Mouse (Mus musculus): ENCODE measurements around the gene Ifna12. TPM values are rescaled to one million over a fixed set of nuclear protein-coding genes. Genes with fewer than 3 reads are reported as not detected.
A peak's percentile ranks its signal among the peaks of the same experiment; 100 is the strongest.
"Not testable (repeated sequence)": the region's sequence is repeated elsewhere in the genome, so short reads cannot be mapped to it uniquely, and the experiment has no call there.

The Ifna12 gene
- total RNA-seq (2015), result not detected in 2 replicates
- not detected in 2 replicates for total RNA-seq (2017)

DNA sequence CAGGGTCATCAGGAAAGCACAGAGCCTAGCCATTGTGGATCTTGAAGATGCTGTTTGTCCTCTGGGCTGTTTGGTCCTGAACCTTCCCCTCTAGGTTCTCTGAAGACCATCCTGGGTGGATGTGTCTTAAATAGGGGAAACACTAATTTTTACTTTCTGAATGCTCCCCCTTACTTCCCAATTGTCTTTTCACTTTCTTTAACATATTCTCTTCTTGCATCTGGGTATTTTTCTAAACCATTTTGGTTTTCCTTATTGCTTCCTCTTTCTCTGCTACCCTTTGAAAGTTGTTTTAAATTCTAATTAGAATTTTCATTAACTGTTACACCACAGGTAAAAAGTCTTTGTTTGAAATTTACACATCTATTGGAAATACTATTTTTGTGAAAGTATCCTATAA lies at the start of gene Ifna12:
TSS of gene Ifna12 (minus strand) at position 101 of the 400 bp plus-strand sequence.
- no peak for ATAC-seq (ENCODE audit: poor library complexity, severe bottlenecking)

GRCm38 (mm10) chr4:88644359-88644758 lies 41.2 kb upstream of the Ifna12 start, which contains the start of gene Ifna13:
TSS of gene Ifna13 (minus strand) at chr4:88644459.
- ATAC-seq (ENCODE audit: poor library complexity, severe bottlenecking), result no peak

GRCm38 (mm10) chr4:88642526-88642925 lies 39.4 kb upstream of the Ifna12 start:
- ATAC-seq (ENCODE audit: poor library complexity, severe bottlenecking), result no peak

GRCm38 (mm10) chr4:88641077-88641831 lies 38.1 kb upstream of the Ifna12 start:
- ATAC-seq (ENCODE audit: poor library complexity, severe bottlenecking), result peak; percentile 97

GRCm38 (mm10) chr4:88640704-88641076 lies 37.5 kb upstream of the Ifna12 start:
- peak; percentile 19 for ATAC-seq (ENCODE audit: poor library complexity, severe bottlenecking)

GRCm38 (mm10) chr4:88634311-88634710 lies 31.1 kb upstream of the Ifna12 start, which contains the start of gene C87499:
TSS of gene C87499 (minus strand) at chr4:88634411.
- ATAC-seq (ENCODE audit: poor library complexity, severe bottlenecking), result no peak

DNA sequence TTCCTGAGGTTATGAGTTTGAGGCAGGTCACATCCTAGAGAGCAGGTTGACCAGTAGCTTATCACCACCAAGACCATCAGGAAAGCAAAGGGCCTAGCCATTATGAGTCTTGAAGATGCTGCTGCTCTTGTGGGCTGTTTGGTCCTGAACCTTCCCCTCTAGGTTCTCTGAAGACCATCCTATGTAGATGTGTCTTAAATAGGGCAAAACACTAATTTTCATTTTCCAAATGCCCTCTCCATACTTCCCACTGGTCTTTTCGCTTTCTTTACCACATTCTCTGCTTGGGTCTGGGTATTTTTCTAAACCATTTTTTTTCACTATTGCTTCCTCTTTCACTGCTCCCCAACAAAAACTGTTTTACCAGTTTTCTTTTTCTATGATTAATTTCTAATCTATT lies 10.9 kb downstream of the Ifna12 start, which contains the start of gene Ifna9:
TSS of gene Ifna9 (minus strand) at position 101 of the 400 bp plus-strand sequence.
- no peak for ATAC-seq (ENCODE audit: poor library complexity, severe bottlenecking)

DNA sequence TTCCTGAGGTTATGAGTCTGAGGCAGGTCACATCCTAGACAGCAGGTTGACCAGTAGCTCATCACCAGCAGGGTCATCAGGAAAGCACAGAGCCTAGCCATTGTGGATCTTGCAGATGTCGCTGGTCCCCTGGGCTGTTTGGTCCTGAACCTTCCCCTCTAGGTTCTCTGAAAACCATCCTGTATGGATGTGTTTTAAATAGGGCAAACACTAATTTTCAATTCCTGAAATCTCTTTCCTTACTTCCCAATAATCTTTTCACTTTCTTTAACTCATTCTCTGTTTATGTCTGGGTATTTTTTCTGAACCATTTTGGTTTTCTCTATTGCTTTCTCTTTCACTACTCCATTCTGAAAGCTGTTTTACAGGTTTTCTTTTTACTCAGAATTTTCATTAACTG lies 31.5 kb downstream of the Ifna12 start, which contains the start of gene Ifna14:
TSS of gene Ifna14 (minus strand) at position 101 of the 400 bp plus-strand sequence.
- ATAC-seq (ENCODE audit: poor library complexity, severe bottlenecking), result no peak

DNA sequence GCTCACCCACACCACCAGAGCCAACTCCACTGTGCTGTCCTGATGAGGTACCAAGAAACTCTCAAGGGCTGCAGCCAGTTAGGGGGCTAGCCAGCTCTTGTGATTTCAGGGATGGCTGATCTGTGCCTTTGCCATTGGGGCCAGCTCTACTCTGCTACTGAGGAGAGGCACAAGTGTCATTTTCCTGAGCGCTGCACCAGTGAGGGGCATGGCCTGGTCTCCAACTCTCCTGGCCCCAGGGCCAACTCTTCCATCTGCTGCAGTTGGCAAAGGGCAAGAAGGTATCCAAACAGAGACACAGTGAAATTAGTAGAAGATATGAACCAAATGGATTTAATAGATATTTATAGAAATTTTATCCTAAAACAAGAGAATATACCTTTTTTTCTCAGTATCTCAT lies 41.4 kb downstream of the Ifna12 start:
- no peak for ATAC-seq (ENCODE audit: poor library complexity, severe bottlenecking)

- ATAC-seq (ENCODE audit: poor library complexity, severe bottlenecking), result not testable (repeated sequence)
These were observed 45.0 kb downstream of the Ifna12 start, which contains the start of gene Ifna15 for GRCm38 (mm10) chr4:88558145-88558544. TSS of gene Ifna15 (minus strand) at chr4:88558245.

Other genes with a start within 250 kb of the Ifna12 start
Only the 30 nearest of the 32 such genes appear.
- 112 and 118 TPM in 2 replicates for gene Hacd4, start 164.4 kb downstream of the Ifna12 start, total RNA-seq (2015)
- 70.7 and 72.7 TPM in 2 replicates for gene Hacd4, start 164.4 kb downstream of the Ifna12 start, total RNA-seq (2017)
- not detected in 2 replicates for gene Ifnb1, start 80.6 kb downstream of the Ifna12 start, total RNA-seq (2015)
- not detected in 2 replicates for gene Ifnb1, start 80.6 kb downstream of the Ifna12 start, total RNA-seq (2017)
- not detected in 2 replicates for gene Ifna15, start 45.1 kb downstream of the Ifna12 start, total RNA-seq (2015)
- not detected in 2 replicates for gene Ifna15, start 45.1 kb downstream of the Ifna12 start, total RNA-seq (2017)
- gene Ifna14, start 31.6 kb downstream of the Ifna12 start, total RNA-seq (2015), result not detected in 2 replicates
- not detected in 2 replicates for gene Ifna14, start 31.6 kb downstream of the Ifna12 start, total RNA-seq (2017)
- gene Ifna9, start 11.0 kb downstream of the Ifna12 start, total RNA-seq (2015), result not detected in 2 replicates
- gene Ifna9, start 11.0 kb downstream of the Ifna12 start, total RNA-seq (2017), result not detected in 2 replicates
- not detected in 2 replicates for gene C87499, start 31.0 kb upstream of the Ifna12 start, total RNA-seq (2015)
- not detected in 2 replicates for gene C87499, start 31.0 kb upstream of the Ifna12 start, total RNA-seq (2017)
- gene Ifna13, start 41.1 kb upstream of the Ifna12 start, total RNA-seq (2015), result not detected in 2 replicates
- gene Ifna13, start 41.1 kb upstream of the Ifna12 start, total RNA-seq (2017), result not detected in 2 replicates
- not detected in 2 replicates for gene Ifna16, start 73.5 kb upstream of the Ifna12 start, total RNA-seq (2015)
- gene Ifna16, start 73.5 kb upstream of the Ifna12 start, total RNA-seq (2017), result not detected in 2 replicates
- gene Ifna2, start 80.5 kb upstream of the Ifna12 start, total RNA-seq (2015), result not detected in 2 replicates
- not detected in 2 replicates for gene Ifna2, start 80.5 kb upstream of the Ifna12 start, total RNA-seq (2017)
- not detected in 2 replicates for gene Ifnab, start 88.0 kb upstream of the Ifna12 start, total RNA-seq (2015)
- not detected in 2 replicates for gene Ifnab, start 88.0 kb upstream of the Ifna12 start, total RNA-seq (2017)
- gene Gm26566, start 118.4 kb upstream of the Ifna12 start, total RNA-seq (2015), result not detected in 2 replicates
- 0.55 TPM in 1 of 2 replicates, not detected in the other for gene Gm26566, start 118.4 kb upstream of the Ifna12 start, total RNA-seq (2017)
- gene Klhl9, start 119.1 kb upstream of the Ifna12 start, total RNA-seq (2015), result 56.7 and 61.1 TPM in 2 replicates
- gene Klhl9, start 119.1 kb upstream of the Ifna12 start, total RNA-seq (2017), result 83.8 and 85.5 TPM in 2 replicates
- gene Gm13271, start 151.5 kb upstream of the Ifna12 start, total RNA-seq (2015), result not detected in 2 replicates
- gene Gm13271, start 151.5 kb upstream of the Ifna12 start, total RNA-seq (2017), result not detected in 2 replicates
- not detected in 2 replicates for gene Gm13283, start 156.7 kb upstream of the Ifna12 start, total RNA-seq (2015)
- 0.18 and 0.20 TPM in 2 replicates for gene Gm13283, start 156.7 kb upstream of the Ifna12 start, total RNA-seq (2017)
- not detected in 2 replicates for gene Gm13290, start 170.5 kb upstream of the Ifna12 start, total RNA-seq (2015)
- gene Gm13290, start 170.5 kb upstream of the Ifna12 start, total RNA-seq (2017), result not detected in 2 replicates
- not detected in 2 replicates for gene Gm13289, start 173.5 kb upstream of the Ifna12 start, total RNA-seq (2015)
- gene Gm13289, start 173.5 kb upstream of the Ifna12 start, total RNA-seq (2017), result not detected in 2 replicates
- not detected in 2 replicates for gene Gm13272, start 176.5 kb upstream of the Ifna12 start, total RNA-seq (2015)
- gene Gm13272, start 176.5 kb upstream of the Ifna12 start, total RNA-seq (2017), result not detected in 2 replicates
- gene Ifnz, start 178.8 kb upstream of the Ifna12 start, total RNA-seq (2015), result not detected in 2 replicates
- not detected in 2 replicates for gene Ifnz, start 178.8 kb upstream of the Ifna12 start, total RNA-seq (2017)
- gene Gm13276, start 182.3 kb upstream of the Ifna12 start, total RNA-seq (2015), result not detected in 2 replicates
- gene Gm13276, start 182.3 kb upstream of the Ifna12 start, total RNA-seq (2017), result not detected in 2 replicates
- gene Gm13277, start 185.3 kb upstream of the Ifna12 start, total RNA-seq (2015), result not detected in 2 replicates
- not detected in 2 replicates for gene Gm13277, start 185.3 kb upstream of the Ifna12 start, total RNA-seq (2017)
- not detected in 2 replicates for gene Gm13278, start 188.2 kb upstream of the Ifna12 start, total RNA-seq (2015)
- gene Gm13278, start 188.2 kb upstream of the Ifna12 start, total RNA-seq (2017), result not detected in 2 replicates
- gene Gm13275, start 191.1 kb upstream of the Ifna12 start, total RNA-seq (2015), result not detected in 2 replicates
- gene Gm13275, start 191.1 kb upstream of the Ifna12 start, total RNA-seq (2017), result not detected in 2 replicates
- not detected in 2 replicates for gene Gm13279, start 194.0 kb upstream of the Ifna12 start, total RNA-seq (2015)
- not detected in 2 replicates for gene Gm13279, start 194.0 kb upstream of the Ifna12 start, total RNA-seq (2017)
- not detected in 2 replicates for gene Gm13285, start 196.3 kb upstream of the Ifna12 start, total RNA-seq (2015)
- not detected in 2 replicates for gene Gm13285, start 196.3 kb upstream of the Ifna12 start, total RNA-seq (2017)
- not detected in 2 replicates for gene Gm13287, start 199.9 kb upstream of the Ifna12 start, total RNA-seq (2015)
- not detected in 2 replicates for gene Gm13287, start 199.9 kb upstream of the Ifna12 start, total RNA-seq (2017)
- gene Gm13288, start 202.2 kb upstream of the Ifna12 start, total RNA-seq (2015), result not detected in 2 replicates
- gene Gm13288, start 202.2 kb upstream of the Ifna12 start, total RNA-seq (2017), result not detected in 2 replicates
- not detected in 2 replicates for gene Ifna7, start 212.9 kb upstream of the Ifna12 start, total RNA-seq (2015)
- gene Ifna7, start 212.9 kb upstream of the Ifna12 start, total RNA-seq (2017), result not detected in 2 replicates
- not detected in 2 replicates for gene Ifna11, start 216.6 kb upstream of the Ifna12 start, total RNA-seq (2015)
- gene Ifna11, start 216.6 kb upstream of the Ifna12 start, total RNA-seq (2017), result not detected in 2 replicates
- gene Ifna6, start 224.0 kb upstream of the Ifna12 start, total RNA-seq (2015), result not detected in 2 replicates
- gene Ifna6, start 224.0 kb upstream of the Ifna12 start, total RNA-seq (2017), result not detected in 2 replicates
- gene Ifna5, start 232.1 kb upstream of the Ifna12 start, total RNA-seq (2015), result not detected in 2 replicates
- gene Ifna5, start 232.1 kb upstream of the Ifna12 start, total RNA-seq (2017), result not detected in 2 replicates

Data from megakaryocyte, adult 5-6 weeks (primary cell).